Mouse (Mus musculus) megakaryocyte, embryonic 14.5 days (primary cell): ENCODE measurements around the gene Prepl. TPM values are rescaled to one million over a fixed set of nuclear protein-coding genes. Genes with fewer than 3 reads are reported as not detected.

ENCODE experiments used
- H3K27me3 ChIP-seq: replicated peaks from 2 replicates; pipeline ENCODE3; 2012; ENCODE audit warnings: inconsistent platforms
- H3K36me3 ChIP-seq: replicated peaks from 2 replicates; pipeline ENCODE3; 2012; ENCODE audit warnings: low read length, inconsistent platforms, mixed read lengths
- H3K4me1 ChIP-seq: 2 replicates; pipeline ENCODE4 v1.6.1; 2012; ENCODE audit warnings: inconsistent platforms
- H3K4me3 ChIP-seq: replicated peaks from 2 replicates; pipeline ENCODE3; 2012; ENCODE audit warnings: moderate library complexity, mild to moderate bottlenecking, inconsistent platforms
- H3K9me3 ChIP-seq: 2 replicates; pipeline ENCODE4 v1.6.1; 2012; ENCODE audit warnings: inconsistent platforms
- FLI1 ChIP-seq: IDR thresholded peaks from 2 replicates; pipeline ENCODE4 v1.6.1; 2012; ENCODE audit warnings: low read length, inconsistent platforms, mixed read lengths
- GATA1 ChIP-seq: IDR thresholded peaks from 3 replicates; pipeline ENCODE4 v1.6.1; 2012; ENCODE audit warnings: mixed read lengths, low read length, inconsistent platforms, borderline replicate concordance
- polyA plus RNA-seq: library from polyadenylated mRNA; stranded (reverse); fragments of >175 nt; gene quantifications from 2 replicates; pipeline ENCODE4 v1.2.3, GENCODE M21; 2012; ENCODE audit warnings: low replicate concordance; ENCODE audit not compliant: insufficient read depth

The Prepl gene
- polyA plus RNA-seq, 1 experiment, result 2.0 TPM

DNA sequence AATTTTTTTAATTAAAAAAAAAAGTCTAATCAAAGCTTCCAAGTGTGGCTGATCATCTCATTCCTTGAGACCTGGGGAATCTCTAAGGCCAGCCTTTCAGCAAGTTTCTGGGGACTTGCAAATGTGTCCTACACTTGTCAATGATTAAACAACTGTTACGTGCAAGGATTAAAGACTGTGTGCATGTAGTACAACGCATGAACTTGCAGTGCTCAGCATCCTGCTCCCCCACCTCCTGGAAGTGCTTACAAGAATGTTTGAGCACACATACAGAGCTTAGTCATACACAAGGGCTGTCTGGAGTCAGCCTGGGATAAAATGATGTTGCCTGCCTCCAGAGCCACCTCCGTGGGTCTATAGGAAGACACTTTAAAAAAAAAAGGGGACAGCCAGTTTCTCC lies 62.8 kb downstream of the Prepl start:
- Histone ChIP-seq H3K36me3 (peaks cover 21% of the 10 kb centered on the region), H3K4me1 (peaks cover 47% of the 10 kb centered on the region), H3K9me3 (no peaks in the 10 kb centered on the region), H3K27me3 (peaks cover 4% of the 10 kb centered on the region), H3K4me3 (no peak overlapping the region)
- TF ChIP-seq GATA1 (no peak), FLI1 (no peak)

DNA sequence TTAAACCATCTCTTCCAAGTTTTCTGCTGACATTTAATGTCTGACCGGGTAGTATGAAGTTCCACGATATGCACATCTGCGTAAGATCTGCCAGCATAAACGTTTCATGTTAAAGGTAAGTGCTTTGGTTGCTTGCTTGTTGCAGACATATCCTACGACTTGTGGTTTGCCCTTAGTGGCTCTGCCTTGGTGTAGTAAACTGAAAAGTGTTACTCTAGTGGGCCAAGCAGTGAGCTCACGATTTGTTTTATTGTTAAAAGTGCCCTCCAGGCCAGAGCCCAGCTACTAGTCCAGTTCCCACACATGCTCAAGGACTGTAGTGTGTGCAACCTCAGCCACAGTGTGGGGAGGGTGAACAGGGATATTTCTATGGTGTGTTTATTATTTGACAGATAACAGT lies 63.6 kb downstream of the Prepl start:
- Histone ChIP-seq H3K27me3 (peaks cover 4% of the 10 kb centered on the region), H3K36me3 (peaks cover 21% of the 10 kb centered on the region)
- TF ChIP-seq FLI1 (no peak), GATA1 (no peak)

DNA sequence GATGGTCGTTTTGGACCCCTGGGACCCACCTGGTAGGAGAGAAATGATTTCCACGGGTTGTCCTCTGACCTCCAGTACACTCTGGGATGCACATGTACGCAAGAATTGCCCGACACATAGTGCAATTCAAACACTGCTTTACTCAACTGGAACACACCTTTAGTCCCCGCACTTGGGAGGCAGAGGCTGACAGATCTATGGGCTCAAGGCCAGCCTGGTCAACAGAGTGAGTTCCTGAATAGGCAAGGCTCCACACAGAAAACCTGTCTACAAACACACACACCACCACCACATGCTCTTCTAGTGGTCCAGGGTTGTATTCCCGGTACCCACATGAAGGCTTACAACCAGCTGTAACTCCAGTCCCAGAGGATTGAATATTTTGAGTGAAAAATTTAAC lies 64.9 kb downstream of the Prepl start:
- no peak for TF ChIP-seq GATA1
- TF ChIP-seq FLI1, result no peak
- Histone ChIP-seq H3K4me1 (peaks cover 33% of the 10 kb centered on the region), H3K9me3 (no peaks in the 10 kb centered on the region)

More for the DNA sequence above, 63.6 kb downstream of the Prepl start:
- peaks cover 46% of the 10 kb centered on the region for H3K4me1 ChIP-seq
- H3K4me3 ChIP-seq, result no peak overlapping the region
- no peaks in the 10 kb centered on the region for H3K9me3 ChIP-seq

DNA sequence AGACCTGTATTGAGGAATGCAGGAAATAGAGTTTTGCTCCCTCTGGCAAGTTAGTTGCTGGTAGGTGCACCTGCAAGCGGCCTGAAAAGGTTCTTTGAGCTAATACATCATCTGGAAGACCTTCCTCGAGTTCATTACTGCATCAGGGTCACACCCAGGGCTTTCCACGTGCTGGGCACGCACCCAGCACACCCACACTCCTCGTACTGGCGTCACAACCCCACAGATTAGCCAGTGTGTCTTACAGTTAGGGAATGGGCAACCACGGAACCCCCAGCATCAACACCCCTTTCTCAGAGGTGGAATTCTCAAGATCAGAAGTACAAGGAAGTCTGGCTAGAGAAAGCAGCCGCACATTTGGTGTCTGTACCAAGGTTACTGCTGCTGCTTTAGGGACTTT lies 65.8 kb downstream of the Prepl start:
- no peak for TF ChIP-seq FLI1
- H3K36me3 ChIP-seq, result peaks cover 24% of the 10 kb centered on the region

More for the DNA sequence above, 64.9 kb downstream of the Prepl start:
- Histone ChIP-seq H3K36me3 (peaks cover 21% of the 10 kb centered on the region), H3K4me3 (no peak overlapping the region), H3K27me3 (no peaks in the 10 kb centered on the region)

DNA sequence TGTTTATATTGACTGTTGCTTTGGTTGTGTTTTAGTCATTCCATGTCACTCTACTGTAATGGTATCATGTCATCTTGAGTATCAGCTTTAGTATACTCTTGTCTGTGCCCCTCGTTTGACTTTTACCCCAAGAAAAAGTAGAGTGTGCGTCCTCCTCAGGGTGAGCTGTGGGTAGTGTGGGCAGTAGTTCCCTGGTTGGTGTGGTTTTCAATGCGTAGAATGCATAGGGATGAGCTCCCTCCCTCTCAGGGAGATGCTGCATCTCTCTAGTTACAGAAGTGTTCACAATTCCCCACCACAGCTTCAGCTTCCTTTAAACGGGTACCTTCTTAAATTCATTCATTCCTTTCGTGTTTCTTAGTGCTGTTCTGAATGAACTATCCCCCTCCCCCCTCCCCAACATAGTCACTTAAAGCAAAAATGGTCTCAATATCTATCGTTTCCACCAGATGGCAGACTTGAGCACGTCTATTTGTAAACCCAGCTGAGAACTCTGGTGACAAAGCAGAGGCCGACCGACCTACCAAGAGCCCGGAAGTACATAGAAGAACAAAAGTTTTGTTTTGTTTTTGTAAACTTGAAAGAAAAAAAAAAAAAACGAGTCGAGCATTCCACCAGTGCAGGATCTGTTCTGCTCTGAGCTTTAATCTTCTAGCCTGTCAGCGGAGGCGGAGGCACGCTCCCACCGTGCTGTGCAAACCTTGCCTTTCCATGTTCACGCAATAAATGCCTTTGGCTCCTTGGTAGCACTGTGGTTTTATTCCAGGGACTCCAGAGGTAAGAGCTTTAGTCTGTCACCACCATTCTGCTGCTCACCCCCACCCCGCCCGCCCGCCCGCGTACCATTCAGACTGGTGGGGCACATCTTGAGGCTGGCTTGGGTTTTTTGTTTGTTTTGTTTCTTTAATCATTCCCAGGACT lies 66.5 kb downstream of the Prepl start:
- no peaks in the 10 kb centered on the region for H3K27me3 ChIP-seq
- TF ChIP-seq FLI1, result no peak
- no peaks in the 10 kb centered on the region for H3K9me3 ChIP-seq
- H3K4me1 ChIP-seq, result peaks cover 32% of the 10 kb centered on the region
- H3K4me3 ChIP-seq, result peak overlapping the region; percentile 59
- H3K36me3 ChIP-seq, result peaks cover 24% of the 10 kb centered on the region

More for the DNA sequence above, 65.8 kb downstream of the Prepl start:
- H3K4me3 ChIP-seq, result no peak overlapping the region
- H3K9me3 ChIP-seq, result no peaks in the 10 kb centered on the region
- H3K27me3 ChIP-seq, result no peaks in the 10 kb centered on the region
- H3K4me1 ChIP-seq, result peaks cover 32% of the 10 kb centered on the region

DNA sequence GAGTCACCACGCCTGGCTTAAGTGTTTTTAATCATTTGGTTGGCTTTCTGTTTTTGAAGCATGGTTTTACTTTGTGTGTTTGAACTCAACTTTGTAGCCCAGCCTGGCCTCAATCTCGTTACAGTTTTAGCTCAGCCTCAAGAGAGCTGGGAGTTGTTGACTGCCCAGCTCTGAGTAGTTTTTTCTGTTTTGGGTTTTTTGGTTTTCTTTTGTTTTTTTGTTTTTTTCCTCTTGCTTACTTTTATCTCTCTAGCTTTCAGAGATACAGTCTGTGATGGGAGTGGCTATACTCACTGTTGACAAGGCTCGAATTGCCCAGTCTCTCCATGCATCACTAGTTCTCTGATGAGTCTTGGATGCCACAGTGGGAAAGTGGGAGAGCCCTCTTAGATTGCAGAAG lies 69.7 kb downstream of the Prepl start:
- TF ChIP-seq GATA1, result no peak
- no peak for TF ChIP-seq FLI1
- H3K36me3 ChIP-seq, result peaks cover 27% of the 10 kb centered on the region

DNA sequence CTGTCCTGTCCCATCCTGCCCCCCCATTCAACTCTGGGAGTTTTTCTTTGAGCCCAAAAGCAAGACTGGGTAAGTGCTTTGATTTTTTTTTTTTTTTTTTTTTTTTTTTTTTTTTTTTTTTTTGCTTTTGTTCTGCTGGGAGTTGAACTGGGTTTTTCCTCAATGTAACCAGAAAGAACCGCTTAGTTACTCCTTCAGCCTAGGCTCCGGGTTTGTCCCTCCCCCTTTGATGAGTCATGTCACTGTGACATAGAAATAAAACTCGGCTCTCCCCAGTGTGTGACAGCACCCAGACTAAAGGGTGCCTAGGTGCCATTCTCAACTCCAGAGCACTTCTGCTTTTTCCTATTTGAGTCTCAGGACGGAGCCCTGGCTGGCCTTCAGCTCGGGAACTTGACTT lies 71.2 kb downstream of the Prepl start:
- H3K27me3 ChIP-seq, result no peaks in the 10 kb centered on the region
- H3K36me3 ChIP-seq, result peaks cover 22% of the 10 kb centered on the region
- no peaks in the 10 kb centered on the region for H3K9me3 ChIP-seq
- H3K4me1 ChIP-seq, result peaks cover 36% of the 10 kb centered on the region
- H3K4me3 ChIP-seq, result peak overlapping the region; percentile 50
- no peak for TF ChIP-seq GATA1
- TF ChIP-seq FLI1, result no peak

More for the DNA sequence above, 69.7 kb downstream of the Prepl start:
- H3K9me3 ChIP-seq, result no peaks in the 10 kb centered on the region
- H3K27me3 ChIP-seq, result no peaks in the 10 kb centered on the region
- peaks cover 37% of the 10 kb centered on the region for H3K4me1 ChIP-seq
- H3K4me3 ChIP-seq, result no peak overlapping the region

DNA sequence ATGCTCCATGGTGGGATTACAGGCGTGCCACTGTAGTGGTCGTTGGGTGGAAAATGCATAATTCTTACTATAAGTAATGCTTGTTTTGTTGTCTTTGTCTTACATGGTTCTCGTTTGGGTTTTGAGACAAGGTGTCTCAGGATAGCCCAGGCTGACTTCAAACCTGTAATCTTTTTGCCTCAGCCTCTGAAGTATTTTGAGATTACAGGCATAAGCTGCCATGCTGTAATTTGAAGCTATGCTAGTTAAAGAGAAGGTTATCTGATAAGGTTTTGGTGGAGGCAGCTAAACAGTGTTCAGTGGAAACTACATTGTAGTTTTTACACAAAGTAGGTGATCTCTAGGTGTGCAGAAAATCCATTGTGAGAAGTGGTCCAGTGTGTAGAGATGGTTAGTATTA lies 71.7 kb downstream of the Prepl start:
- Histone ChIP-seq H3K27me3 (no peaks in the 10 kb centered on the region), H3K4me1 (peaks cover 36% of the 10 kb centered on the region), H3K9me3 (no peaks in the 10 kb centered on the region), H3K4me3 (peak overlapping the region; percentile 50), H3K36me3 (peaks cover 26% of the 10 kb centered on the region)
- TF ChIP-seq FLI1 (no peak), GATA1 (no peak)

DNA sequence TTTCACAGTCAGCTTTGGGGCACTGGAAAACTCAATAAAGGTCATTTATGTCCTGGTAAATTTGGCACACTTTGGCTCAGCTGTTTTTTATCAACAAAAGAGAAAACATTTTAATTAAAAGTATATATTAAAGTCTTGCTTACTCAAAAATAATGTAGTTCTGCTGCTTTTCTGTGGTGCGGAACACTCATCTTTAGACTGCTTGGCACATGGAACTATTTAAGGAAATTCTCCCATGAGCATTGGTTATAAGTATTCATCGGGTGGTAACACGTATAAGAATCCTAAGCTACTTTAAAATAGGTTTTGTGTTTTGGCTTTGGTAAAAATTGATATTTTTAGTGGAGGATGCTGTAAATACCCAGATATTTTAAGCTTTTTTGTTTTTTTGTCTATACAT lies 75.4 kb downstream of the Prepl start:
- H3K9me3 ChIP-seq, result no peaks in the 10 kb centered on the region
- TF ChIP-seq FLI1, result no peak
- TF ChIP-seq GATA1, result no peak
- no peaks in the 10 kb centered on the region for H3K27me3 ChIP-seq
- peaks cover 51% of the 10 kb centered on the region for H3K36me3 ChIP-seq
- peaks cover 33% of the 10 kb centered on the region for H3K4me1 ChIP-seq
- no peak overlapping the region for H3K4me3 ChIP-seq

DNA sequence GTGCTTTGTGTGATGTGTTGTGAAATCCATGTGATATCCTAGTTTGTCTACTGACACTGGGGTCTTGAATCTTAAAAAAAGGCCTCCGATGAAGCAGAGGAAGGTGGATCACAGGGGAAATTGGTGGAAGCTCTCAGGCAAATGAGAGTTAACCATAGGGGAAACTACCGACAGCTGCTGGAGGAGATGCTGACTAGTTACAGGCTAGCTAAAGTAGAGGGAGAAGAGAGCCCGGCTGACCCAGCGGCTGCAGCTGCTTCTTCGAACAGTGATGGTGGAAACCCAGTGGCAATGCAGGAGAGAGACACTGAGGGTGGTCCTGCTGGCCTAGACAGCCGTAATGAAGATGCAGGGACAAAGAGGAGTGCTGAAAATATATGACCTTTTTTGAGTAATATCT lies 76.6 kb downstream of the Prepl start:
- H3K27me3 ChIP-seq, result no peaks in the 10 kb centered on the region
- H3K9me3 ChIP-seq, result no peaks in the 10 kb centered on the region
- H3K4me1 ChIP-seq, result peaks cover 21% of the 10 kb centered on the region
- H3K4me3 ChIP-seq, result no peak overlapping the region
- no peak for TF ChIP-seq GATA1
- TF ChIP-seq FLI1, result no peak
- peaks cover 61% of the 10 kb centered on the region for H3K36me3 ChIP-seq

Other genes with a start within 250 kb of the Prepl start
- 14.4 and 16.4 TPM in 2 replicates for gene Ppm1b, start 133.5 kb downstream of the Prepl start, polyA plus RNA-seq
- gene Slc3a1, start 61.9 kb downstream of the Prepl start, polyA plus RNA-seq, result 0.37 TPM in 1 of 2 replicates, not detected in the other
- gene Camkmt, start 311 bp upstream of the Prepl start, polyA plus RNA-seq, result 3.7 and 7.6 TPM in 2 replicates